Mouse (Mus musculus) kidney, adult 2 months (tissue): Measurements from ENCODE around the gene Mpp3. TPM values are rescaled to one million over a fixed set of nuclear protein-coding genes. Genes with fewer than 3 reads are reported as not detected.

Source experiments
- DNase-seq: peaks from one replicate; pipeline ENCODE4 v3.0.0; 2021
- H3K27ac ChIP-seq: fragments of 200-500 bp; 2 replicates; pipeline ENCODE4 v1.5.1; 2012; ENCODE audit warnings: low read depth, low read length, control low read depth, inconsistent platforms; ENCODE audit not compliant: insufficient read depth
- H3K27me3 ChIP-seq: fragments of 200-500 bp; replicated peaks from 2 replicates; pipeline ENCODE4 v1.6.1; 2012; ENCODE audit warnings: mild to moderate bottlenecking, moderate library complexity, low read length, inconsistent platforms; ENCODE audit not compliant: control insufficient read depth, insufficient read depth
- H3K36me3 ChIP-seq: fragments of 200-500 bp; 2 replicates; pipeline ENCODE4 v1.6.1; 2012; ENCODE audit warnings: mild to moderate bottlenecking, moderate library complexity, low read length, inconsistent platforms; ENCODE audit not compliant: control insufficient read depth, insufficient read depth
- H3K4me1 ChIP-seq: fragments of 200-500 bp; 2 replicates; pipeline ENCODE4 v1.6.1; 2011; ENCODE audit warnings: low read length; ENCODE audit not compliant: control insufficient read depth, insufficient read depth
- H3K4me3 ChIP-seq: fragments of 200-500 bp; 2 replicates; pipeline ENCODE4 v1.5.1; 2011; ENCODE audit warnings: mild to moderate bottlenecking, low read depth, low read length, control low read depth; ENCODE audit not compliant: insufficient read depth
- CTCF ChIP-seq: fragments of 200-500 bp; conservative IDR thresholded peaks from 2 replicates; pipeline ENCODE4 v1.5.1; 2011; ENCODE audit warnings: low read depth, mild to moderate bottlenecking, control low read depth, low read length, moderate library complexity, mixed read lengths; ENCODE audit not compliant: insufficient read depth, insufficient read length
- POLR2A ChIP-seq: fragments of 200-500 bp; IDR thresholded peaks from one replicate; pipeline ENCODE4 v1.6.1; 2011; ENCODE audit warnings: low read depth, low read length, control low read depth
- WGBS: fragments of 180-500 bp; shearing (Covaris S2); methylation state at CpG from one replicate; pipeline ENCODE4 v1.1.7; 2018; 5-methylcytosine and 5-hydroxymethylcytosine counted together
- polyA plus RNA-seq: library from polyadenylated mRNA; depleted of rRNA; stranded (reverse); fragments of >200 nt; gene quantifications from 2 replicates; pipeline ENCODE4 v1.2.3, GENCODE M21; 2012

The Mpp3 gene
- polyA plus RNA-seq, 1 experiment, result 2.3 TPM

DNA sequence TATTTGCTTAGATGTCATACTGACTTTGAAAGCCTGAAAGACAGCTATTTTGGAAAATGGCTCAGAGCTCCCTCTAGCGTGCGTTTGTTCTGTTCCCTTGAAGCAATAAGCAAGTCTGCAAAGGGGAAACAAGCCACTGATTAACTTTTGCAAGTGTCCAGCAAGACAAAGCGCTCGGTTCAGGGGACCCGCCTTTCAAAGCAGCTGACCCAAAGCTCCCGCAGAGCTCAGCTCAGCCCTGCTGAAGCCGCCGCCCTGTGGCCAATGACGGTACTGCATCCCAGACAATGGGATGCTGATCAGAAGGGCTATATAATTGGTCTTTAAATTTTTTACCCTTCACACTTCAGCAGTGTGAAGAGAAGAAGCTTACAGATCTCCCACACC is 11.9 kb upstream of the Mpp3 start:
- H3K4me3 ChIP-seq, result no peak overlapping the region
- DNase-seq, result peak; percentile 96
- H3K27me3 ChIP-seq, result no peaks in the 10 kb centered on the region
- no peak for TF ChIP-seq POLR2A
- TF ChIP-seq CTCF, result peak; percentile 85
- H3K36me3 ChIP-seq, result no peaks in the 10 kb centered on the region
- H3K27ac ChIP-seq, result no peak overlapping the region
- WGBS, result under 1% methylated on average over 9 of the region's 9 CpGs
- H3K4me1 ChIP-seq, result peaks cover 3% of the 10 kb centered on the region; the same call in 1 of the 2 replicates

DNA sequence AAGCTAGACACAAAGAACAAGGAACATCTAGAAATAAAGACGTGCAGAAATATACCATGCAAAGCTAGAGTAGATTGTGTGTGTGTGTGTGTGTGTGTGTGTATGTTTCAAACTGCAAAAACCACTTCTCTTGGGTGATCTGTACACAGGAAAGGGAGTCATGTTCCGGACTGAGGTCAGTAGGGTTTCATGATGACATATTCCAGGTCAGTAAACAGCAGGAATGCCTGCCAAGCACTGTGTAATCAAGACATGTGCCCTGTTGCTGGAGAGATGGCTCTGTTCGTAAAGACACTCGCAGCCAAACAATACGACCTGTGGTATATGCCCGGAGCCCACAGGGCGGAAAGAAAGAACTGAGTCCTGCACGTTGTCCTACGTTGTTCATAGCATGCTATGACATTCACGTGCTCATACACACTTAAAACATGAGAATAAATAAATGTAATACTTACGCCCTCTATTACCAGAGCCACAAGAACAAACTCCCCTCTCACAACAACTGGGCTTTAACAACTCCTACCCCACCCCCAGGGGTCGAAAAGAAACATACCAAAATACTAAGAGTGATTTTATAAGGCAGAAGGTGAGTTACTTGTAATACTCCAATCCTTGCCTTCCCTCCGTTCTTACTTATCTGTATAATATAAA is 11.4 kb upstream of the Mpp3 start:
- TF ChIP-seq POLR2A (no peak), CTCF (no peak)
- peak; percentile 30 for DNase-seq
- Histone ChIP-seq H3K27ac (no peak overlapping the region), H3K4me3 (no peak overlapping the region), H3K36me3 (no peaks in the 10 kb centered on the region), H3K27me3 (no peaks in the 10 kb centered on the region), H3K4me1 (peaks cover 3% of the 10 kb centered on the region; the same call in 1 of the 2 replicates)
- WGBS, result 48% methylated on average over 13 of the region's 13 CpGs

DNA sequence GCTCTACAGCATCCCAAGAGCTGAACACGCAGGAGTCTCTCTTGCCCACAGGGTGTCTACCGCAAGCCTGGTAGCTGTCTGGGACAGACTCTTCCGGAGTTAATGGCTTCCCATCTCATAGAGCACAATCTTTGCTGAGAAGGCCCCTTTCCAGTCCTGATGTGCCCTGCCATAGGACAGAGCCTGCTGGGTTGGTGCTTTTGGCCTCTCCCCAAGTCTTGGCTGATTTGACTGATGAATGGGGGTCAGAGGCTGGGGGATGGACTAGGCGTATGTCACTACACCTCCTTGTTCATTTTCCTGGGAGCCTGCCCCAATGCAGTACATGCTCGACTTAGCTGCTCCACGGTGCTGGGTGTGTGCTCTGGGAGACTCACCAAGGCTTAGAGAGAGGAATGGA is 9.5 kb upstream of the Mpp3 start:
- TF ChIP-seq CTCF (no peak), POLR2A (no peak)
- H3K4me1 ChIP-seq, result peaks cover 3% of the 10 kb centered on the region; the same call in 1 of the 2 replicates
- H3K36me3 ChIP-seq, result no peaks in the 10 kb centered on the region
- H3K4me3 ChIP-seq, result no peak overlapping the region
- WGBS, result 82% methylated on average over 6 of the region's 6 CpGs
- DNase-seq, result no peak
- H3K27ac ChIP-seq, result no peak overlapping the region
- no peaks in the 10 kb centered on the region for H3K27me3 ChIP-seq

DNA sequence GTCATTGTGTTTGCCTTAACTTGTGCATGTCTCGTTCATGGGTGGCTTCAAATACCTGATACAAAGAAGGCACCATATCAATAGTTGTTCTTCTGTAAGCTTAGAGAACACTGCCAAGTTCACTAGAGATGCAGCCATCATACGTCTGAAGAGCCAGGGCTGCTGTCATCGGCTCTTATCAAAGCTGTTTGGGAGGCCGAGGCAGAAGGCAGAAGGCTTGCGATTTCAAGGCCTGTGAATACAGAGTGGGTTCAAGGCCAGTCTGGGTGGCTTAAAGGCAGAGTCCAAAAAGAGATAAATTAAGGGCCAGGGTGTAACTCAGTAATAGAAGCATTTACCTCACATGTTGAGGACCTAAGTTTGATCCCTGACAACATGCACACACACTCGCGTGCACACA is 8.1 kb upstream of the Mpp3 start:
- Histone ChIP-seq H3K27ac (no peak overlapping the region), H3K4me1 (peaks cover 3% of the 10 kb centered on the region; the same call in 1 of the 2 replicates), H3K4me3 (no peak overlapping the region), H3K36me3 (no peaks in the 10 kb centered on the region), H3K27me3 (no peaks in the 10 kb centered on the region)
- no peak for DNase-seq
- TF ChIP-seq POLR2A, result no peak
- WGBS, result 96% methylated on average over 7 of the region's 7 CpGs

DNA sequence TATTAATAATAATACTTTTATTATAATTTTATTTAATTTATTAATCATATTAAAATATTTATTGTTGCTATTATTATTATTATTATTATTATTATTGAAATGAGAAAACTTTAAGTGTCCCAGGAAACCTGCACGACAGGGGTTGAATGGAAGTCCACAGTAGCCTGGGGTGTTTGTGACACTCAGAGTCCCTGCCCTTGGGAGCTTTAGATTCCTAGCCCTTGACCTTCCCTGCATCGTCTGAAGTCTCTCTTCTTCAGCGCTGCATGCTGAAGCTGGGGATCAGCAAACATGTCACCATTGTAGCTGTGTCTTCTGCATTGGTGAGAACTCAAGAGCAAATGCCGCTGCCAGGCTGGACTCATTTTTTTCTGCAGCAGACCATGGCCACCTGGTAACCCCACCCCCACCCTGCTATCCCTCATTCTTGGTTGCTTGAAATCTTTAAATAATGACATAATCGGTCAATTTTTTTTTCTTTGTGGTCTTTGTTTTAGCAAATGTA is 7.2 kb upstream of the Mpp3 start:
- TF ChIP-seq CTCF, result no peak
- no peak for TF ChIP-seq POLR2A
- no peak for DNase-seq
- H3K36me3 ChIP-seq, result no peaks in the 10 kb centered on the region
- H3K4me1 ChIP-seq, result peaks cover 3% of the 10 kb centered on the region; the same call in 1 of the 2 replicates
- 87% methylated on average over 5 of the region's 5 CpGs for WGBS
- no peak overlapping the region for H3K4me3 ChIP-seq
- H3K27me3 ChIP-seq, result no peaks in the 10 kb centered on the region
- no peak overlapping the region for H3K27ac ChIP-seq

DNA sequence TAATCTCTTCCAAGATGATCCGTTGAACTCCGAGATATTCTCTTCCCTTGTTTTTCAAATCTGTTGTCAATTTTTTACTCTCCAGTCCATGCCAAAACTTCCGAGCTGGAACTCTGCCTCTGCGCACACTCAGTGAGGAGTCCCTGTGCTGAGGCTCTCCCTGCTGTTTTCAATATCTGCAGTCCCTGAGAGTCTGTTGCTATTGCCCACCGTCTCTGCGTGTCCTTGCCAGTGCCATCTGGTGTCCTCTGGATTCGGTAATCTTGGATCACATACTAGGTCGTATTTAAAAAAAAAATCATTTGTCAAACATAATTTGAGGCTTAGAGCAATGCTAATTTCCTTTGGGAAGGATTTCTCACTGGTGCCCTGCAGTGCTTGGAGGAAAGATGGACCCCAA is 6.6 kb upstream of the Mpp3 start:
- H3K27me3 ChIP-seq, result no peaks in the 10 kb centered on the region
- H3K4me3 ChIP-seq, result no peak overlapping the region
- peaks cover 3% of the 10 kb centered on the region; the same call in 1 of the 2 replicates for H3K4me1 ChIP-seq
- H3K36me3 ChIP-seq, result no peaks in the 10 kb centered on the region
- no peak overlapping the region for H3K27ac ChIP-seq
- no peak for TF ChIP-seq POLR2A
- no peak for TF ChIP-seq CTCF
- WGBS, result 70% methylated on average over 8 of the region's 8 CpGs
- no peak for DNase-seq

DNA sequence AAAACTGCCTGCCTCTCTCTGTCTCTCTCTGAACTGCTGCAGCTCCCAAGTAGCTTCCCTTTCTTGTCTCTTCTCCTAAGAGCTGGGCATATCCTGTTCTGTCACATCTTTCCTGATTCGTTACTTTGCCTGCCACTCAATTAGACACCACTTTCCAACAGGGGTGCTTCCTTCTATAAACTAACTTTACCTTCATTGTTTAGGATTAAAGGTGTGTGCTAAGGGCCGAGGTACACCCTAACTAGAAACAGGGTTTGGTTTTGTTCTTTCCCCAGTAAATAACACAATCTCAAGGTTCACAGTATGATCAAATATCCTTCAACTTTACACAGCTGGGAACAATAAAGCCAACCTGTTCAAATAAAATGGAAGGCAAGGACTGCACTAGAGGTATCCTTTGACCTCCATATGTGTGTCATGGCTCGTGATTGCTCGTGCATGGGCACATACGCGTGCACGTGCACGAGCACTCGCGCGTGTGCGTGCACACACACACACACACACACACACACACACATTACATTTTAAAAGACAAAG is 4.9 kb upstream of the Mpp3 start:
- H3K36me3 ChIP-seq, result no peaks in the 10 kb centered on the region
- DNase-seq, result no peak
- no peak overlapping the region for H3K4me3 ChIP-seq
- no peaks in the 10 kb centered on the region for H3K27me3 ChIP-seq
- 87% methylated on average over 12 of the region's 12 CpGs for WGBS
- no peak overlapping the region for H3K27ac ChIP-seq
- no peaks in the 10 kb centered on the region for H3K4me1 ChIP-seq
- TF ChIP-seq POLR2A (no peak), CTCF (no peak)
